Mouse (Mus musculus): Measurements from ENCODE around the gene Olfr1364.

Olfr1364 gene

GRCm38 (mm10) chr13:21581659-21582058 is at the start of gene Olfr1364:
Gene Olfr1364 (minus strand): TSS chr13:21581759.
- POLR2A ChIA-PET, result no interaction called here
- CTCF ChIA-PET, result no interaction called here

GRCm38 (mm10) chr13:21613922-21614321 is 32.4 kb upstream of the Olfr1364 start, which contains the start of gene Olfr1362:
Gene Olfr1362 (minus strand): TSS chr13:21614022.
- CTCF ChIA-PET, result no interaction called here
- POLR2A ChIA-PET, result no interaction called here

GRCm38 (mm10) chr13:21591618-21592017 is 10.1 kb upstream of the Olfr1364 start:
- ChIA-PET POLR2A (interaction anchor here in 1 of 4 experiments (0.6 kb wide), 1 partner anchor 11 kb away, joined by 3 read pairs; no protein-coding TSS in a partner anchor), CTCF (no interaction called here)

GRCm38 (mm10) chr13:21559793-21560192 is 21.8 kb downstream of the Olfr1364 start, which contains the start of gene Olfr1535:
Gene Olfr1535 (minus strand): TSS chr13:21559893.
- ChIA-PET CTCF (no interaction called here), POLR2A (no interaction called here)

- CTCF ChIA-PET, result no interaction called here
- POLR2A ChIA-PET, result no interaction called here
These were observed 31.0 kb downstream of the Olfr1364 start for GRCm38 (mm10) chr13:21550416-21551110.

- POLR2A ChIA-PET, result no interaction called here
- CTCF ChIA-PET, result interaction anchor here in 2 of 4 experiments (0.6 to 0.7 kb wide), 2 partner anchors 200 to 948 kb away, joined by 3 to 7 read pairs; no protein-coding TSS in a partner anchor
These were observed 32.1 kb downstream of the Olfr1364 start for GRCm38 (mm10) chr13:21549487-21549886.

- ChIA-PET POLR2A (interaction anchor here in 2 of 4 experiments (0.6 kb wide), 2 partner anchors 42 to 186 kb away, joined by 3 to 5 read pairs; no protein-coding TSS in a partner anchor), CTCF (interaction anchor here in 1 of 4 experiments (0.7 kb wide), 1 partner anchor 894 kb away, joined by 14 read pairs; no protein-coding TSS in a partner anchor)
These were observed 38.9 kb downstream of the Olfr1364 start, which contains the start of gene Olfr1366 for GRCm38 (mm10) chr13:21542708-21543107. Gene Olfr1366 (minus strand): TSS chr13:21542808.

GRCm38 (mm10) chr13:21530781-21531201 is 50.8 kb downstream of the Olfr1364 start, which contains the start of gene Zkscan8:
Gene Zkscan8 (minus strand): TSS chr13:21531120.
- CTCF ChIA-PET, result interaction anchor here in 1 of 4 experiments (0.6 kb wide), 1 partner anchor 92 kb away, joined by 3 read pairs; no protein-coding TSS in a partner anchor
- POLR2A ChIA-PET, result interaction anchor here in 3 of 4 experiments (0.5 to 2.0 kb wide), 43 partner anchors 11 to 256 kb away, joined by 3 to 17 read pairs (median 4); partner anchors contain the start of genes Pgbd1 (in 3 of the 3), Zscan12 (in 3 of the 3), Nkapl (in 2 of the 3) and Gm10065 (in 1 of the 3)

GRCm38 (mm10) chr13:21530136-21530535 is 51.4 kb downstream of the Olfr1364 start:
- POLR2A ChIA-PET, result interaction anchor here in 3 of 4 experiments (0.9 to 2.0 kb wide), 19 partner anchors 17 to 224 kb away, joined by 3 to 17 read pairs (median 5); partner anchors contain the start of genes Zscan12 (in 3 of the 3), Pgbd1 (in 2 of the 3), Hist1h2bn (in 1 of the 3) and Nkapl (in 1 of the 3)
- CTCF ChIA-PET, result no interaction called here
